Mouse (Mus musculus) liver, embryonic 14.5 days (tissue): ENCODE results near the gene Ankrd66. TPM values are rescaled to one million over a fixed set of nuclear protein-coding genes. Genes with fewer than 3 reads are reported as not detected.

ENCODE experiments used
- ATAC-seq: fragments of 200-750 bp; cut with Nextera tagmentation; 2 replicates; pipeline ENCODE4 v1.8.0; 2017; ENCODE audit warnings: moderate number of reproducible peaks, mild to moderate bottlenecking, moderate library complexity; ENCODE audit not compliant: insufficient read depth
- DNase-seq, 3 experiments: peaks; one replicate each; pipeline ENCODE4 v3.0.0-alpha.2; 2012 to 2013; ENCODE audit warnings: low read depth in 3 of 3, low spot score in 3 of 3
- H3K27ac ChIP-seq: fragments of 300-500 bp; sonication (generic); 2 replicates; pipeline ENCODE4 v1.5.1; 2014; ENCODE audit warnings: moderate library complexity, mild to moderate bottlenecking, control low read depth, inconsistent platforms
- H3K27me3 ChIP-seq: fragments of 300-500 bp; sonication (generic); 2 replicates; pipeline ENCODE4 v1.6.1; 2014; ENCODE audit warnings: mild to moderate bottlenecking, low read length, moderate library complexity; ENCODE audit not compliant: control insufficient read depth, insufficient read depth
- H3K36me3 ChIP-seq: fragments of 300-500 bp; sonication (generic); replicated peaks from 2 replicates; pipeline ENCODE4 v1.6.1; 2014; ENCODE audit warnings: low read depth; ENCODE audit not compliant: control insufficient read depth, insufficient read depth
- H3K4me1 ChIP-seq, 2 experiments: fragments of 200-500 bp in 1 of 2; fragments of 300-500 bp in 1 of 2; sonication (generic) in 1 of 2; replicated peaks; 2 replicates each; pipeline ENCODE4 v1.6.1; 2012 to 2014; ENCODE audit warnings: antibody characterized with exemption in 1 of 2, inconsistent platforms in 1 of 2, low read length in 1 of 2; ENCODE audit not compliant: control insufficient read depth in 2 of 2, insufficient read depth in 2 of 2
- H3K4me2 ChIP-seq: fragments of 300-500 bp; sonication (generic); 2 replicates; pipeline ENCODE4 v1.6.1; 2014; ENCODE audit warnings: low read depth, mild to moderate bottlenecking, control low read depth, moderate library complexity
- H3K4me3 ChIP-seq, 2 experiments: fragments of 200-500 bp in 1 of 2; fragments of 300-500 bp in 1 of 2; sonication (generic) in 1 of 2; 2 replicates each; pipeline ENCODE4 v1.5.1; 2012 to 2014; ENCODE audit warnings: low read depth in 2 of 2, low read length in 2 of 2, mild to moderate bottlenecking in 2 of 2, control low read depth in 1 of 2, inconsistent platforms in 1 of 2, moderate library complexity in 1 of 2; ENCODE audit not compliant: insufficient read depth in 1 of 2
- H3K9ac ChIP-seq: fragments of 300-500 bp; sonication (generic); replicated peaks from 2 replicates; pipeline ENCODE4 v1.6.1; 2014; ENCODE audit warnings: mild to moderate bottlenecking, control low read depth, moderate library complexity
- H3K9me3 ChIP-seq: fragments of 300-500 bp; sonication (generic); 2 replicates; pipeline ENCODE4 v1.6.1; 2016; ENCODE audit warnings: low read length, mixed read lengths; ENCODE audit not compliant: control insufficient read depth
- CTCF ChIP-seq: IDR thresholded peaks from 2 replicates; pipeline ENCODE4 v1.5.1; 2016; ENCODE audit warnings: antibody characterized with exemption, low read depth, control low read depth
- EP300 ChIP-seq: IDR thresholded peaks from 2 replicates; pipeline ENCODE4 v1.6.1; 2016; ENCODE audit warnings: antibody characterized with exemption, low read depth
- WGBS: fragments of 180-500 bp; shearing (Covaris S2); extraction: QIAGEN DNeasy Blood & Tissue Kit; methylation state at CpG from one replicate; pipeline ENCODE4 v1.1.7; 2014; ENCODE audit not compliant: insufficient replicate concordance; 5-methylcytosine and 5-hydroxymethylcytosine counted together
- polyA plus RNA-seq, 2 experiments: library from polyadenylated mRNA; depleted of rRNA in 1 of 2; stranded (reverse) in 1 of 2; unstranded in 1 of 2; fragments of >200 nt; fragmentation: Nextera tagmentation in 1 of 2; extraction: Ambion mirVana in 1 of 2; gene quantifications; 2 replicates each; pipeline versions ENCODE4 v1.2.1 to v1.2.3; 2012 to 2014

Gene Ankrd66
- 0.05 and 0.07 TPM in 2 replicates for polyA plus RNA-seq (2012; rRNA removed)
- 0.10 TPM in 1 of 2 replicates, not detected in the other for polyA plus RNA-seq (2014; fragmentation: Nextera tagmentation; extraction: Ambion mirVana)

DNA sequence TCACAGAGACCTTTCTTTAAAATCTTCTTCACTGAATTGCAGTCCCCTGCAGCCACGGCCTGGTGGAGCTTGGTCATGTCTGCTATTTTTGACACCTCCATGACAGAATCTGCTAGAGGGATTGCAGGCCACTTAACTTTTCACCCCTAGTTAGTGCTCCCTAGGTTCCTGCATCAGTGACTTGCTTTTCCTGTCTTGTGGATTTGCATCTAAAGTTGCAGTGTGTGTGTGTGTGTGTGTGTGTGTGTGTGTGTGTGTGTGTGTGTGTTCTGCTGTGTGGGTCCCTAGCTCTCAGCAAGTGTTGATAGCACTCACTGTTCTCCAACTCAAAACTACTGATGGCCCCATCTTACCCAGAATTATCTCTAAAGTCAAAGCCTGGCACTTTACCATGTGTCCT lies at the start of gene Ankrd66:
Ankrd66 (minus strand) TSS at position 101 of the 400 bp plus-strand sequence.
- Histone ChIP-seq H3K27ac (no peak within 1 kb of the TSS), H3K9me3 (no peaks in the 10 kb centered on the region), H3K36me3 (no peaks in the 10 kb centered on the region), H3K9ac (no peak within 1 kb of the TSS), H3K27me3 (no peaks in the 10 kb centered on the region), H3K4me2 (no peak within 1 kb of the TSS), H3K4me3 (no peak within 1 kb of the TSS), H3K4me1 (no peaks in the 10 kb centered on the region)
- ATAC-seq = no peak
- WGBS = 21% methylated on average over 1 of the region's 1 CpGs
- TF ChIP-seq CTCF = no peak
- no peak for TF ChIP-seq EP300
- no peak for DNase-seq

DNA sequence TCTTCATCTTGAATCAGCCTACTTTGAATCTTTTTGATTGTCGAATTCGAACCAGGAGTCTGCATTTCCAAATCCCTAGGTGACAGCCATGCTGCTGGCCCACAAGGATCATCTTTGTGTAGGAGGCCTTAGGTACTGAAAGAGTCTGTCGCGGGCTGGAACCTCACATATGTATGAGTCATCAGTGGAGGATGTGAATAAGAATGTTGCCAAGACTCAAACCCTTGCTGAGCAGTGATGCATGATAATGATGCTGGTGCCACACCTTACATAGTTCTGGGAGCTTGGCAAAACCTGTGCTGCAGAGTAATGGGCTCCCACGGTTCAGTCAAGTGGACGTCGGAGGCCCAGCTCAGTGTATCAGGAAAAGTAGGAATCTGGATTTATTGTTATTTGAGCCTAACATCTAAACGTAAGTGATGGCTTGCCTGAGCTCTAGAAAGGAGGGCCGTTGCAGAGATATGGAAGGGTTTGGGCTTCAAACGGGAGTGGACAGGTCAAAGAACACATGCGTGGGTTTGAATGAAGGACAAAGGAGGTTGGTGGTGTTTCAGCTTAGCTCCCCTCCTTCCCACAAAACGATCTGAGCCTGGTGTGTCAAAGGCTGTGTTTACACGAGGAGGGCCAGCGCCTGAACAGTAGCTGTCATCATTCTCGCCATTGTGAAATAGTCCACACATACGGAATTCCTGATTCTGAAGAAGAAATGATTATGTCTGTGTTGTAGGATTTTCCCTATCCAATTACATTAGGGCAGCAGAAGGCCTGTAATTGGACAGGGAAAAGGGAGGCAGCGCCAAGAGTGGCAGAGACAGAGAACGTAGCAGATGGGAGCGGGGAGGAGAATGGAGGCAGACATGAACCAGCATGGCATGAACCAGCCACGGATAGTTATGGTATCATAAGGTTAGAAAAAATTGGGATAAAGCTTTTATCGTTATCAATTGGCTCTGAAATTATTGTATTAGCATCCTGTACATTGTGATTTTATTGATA lies 49.2 kb upstream of the Ankrd66 start:
- no peak overlapping the region for H3K4me3 ChIP-seq
- H3K4me1 ChIP-seq = peaks cover 2 to 16% of the 10 kb centered on the region in 2 experiments; a peak in 2 of 4 replicates
- no peak overlapping the region for H3K9ac ChIP-seq
- DNase-seq (no peak), ATAC-seq (0 out of 2 replicates have a peak, but pooled peaks have one; percentile 28)
- no peak for TF ChIP-seq EP300
- TF ChIP-seq CTCF = no peak
- no peaks in the 10 kb centered on the region for H3K36me3 ChIP-seq
- WGBS = 66% methylated on average over 21 of the region's 21 CpGs
- no peaks in the 10 kb centered on the region for H3K27me3 ChIP-seq
- no peak overlapping the region for H3K27ac ChIP-seq
- no peaks in the 10 kb centered on the region for H3K9me3 ChIP-seq
- no peak overlapping the region for H3K4me2 ChIP-seq

DNA sequence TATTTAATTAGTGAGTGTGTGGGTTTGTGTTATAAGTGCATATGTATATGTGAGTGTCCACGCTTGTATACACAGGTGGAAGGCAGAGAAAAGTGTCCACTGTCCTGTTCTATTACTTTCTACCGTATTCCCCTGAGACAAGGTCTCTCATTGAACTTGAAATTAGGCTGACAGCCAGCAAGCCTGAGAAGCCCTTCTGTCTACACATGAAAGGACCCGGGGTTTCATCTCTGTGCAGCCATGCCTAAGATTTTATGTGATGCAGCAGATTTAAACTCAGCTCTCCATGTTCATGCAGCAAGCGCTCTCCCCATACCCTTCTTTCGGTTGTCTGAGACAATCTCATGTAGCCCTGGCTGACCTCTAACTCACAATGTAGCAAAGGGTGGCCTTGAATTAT lies 47.1 kb upstream of the Ankrd66 start:
- Histone ChIP-seq H3K9me3 (no peaks in the 10 kb centered on the region), H3K36me3 (no peaks in the 10 kb centered on the region), H3K9ac (no peak overlapping the region), H3K27me3 (no peaks in the 10 kb centered on the region), H3K4me2 (no peak overlapping the region), H3K4me1 (peaks cover 2 to 16% of the 10 kb centered on the region in 2 experiments; a peak in 2 of 4 replicates), H3K27ac (no peak overlapping the region), H3K4me3 (no peak overlapping the region)
- ATAC-seq = no peak
- no peak for DNase-seq
- 69% methylated on average over 5 of the region's 5 CpGs for WGBS
- TF ChIP-seq EP300 (no peak), CTCF (no peak)

DNA sequence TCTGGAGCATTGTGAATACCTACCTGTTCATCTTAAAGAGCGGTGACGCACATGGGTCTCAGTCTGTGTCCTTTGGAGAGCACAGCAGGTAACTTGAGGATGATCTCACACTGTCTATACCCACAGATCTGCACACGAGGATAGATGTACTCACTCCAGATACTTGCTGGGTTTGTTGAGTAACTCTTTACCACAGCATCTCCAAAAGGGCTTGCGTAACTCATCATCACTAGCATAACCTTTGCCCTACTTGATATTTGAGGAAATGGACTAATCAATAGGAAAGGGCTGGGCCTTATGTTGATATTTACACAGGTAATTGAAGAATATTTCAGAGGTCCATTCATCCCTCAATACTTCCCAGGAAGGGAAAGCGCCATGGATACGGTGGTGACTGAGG lies 46.3 kb upstream of the Ankrd66 start:
- H3K4me2 ChIP-seq = no peak overlapping the region
- TF ChIP-seq EP300 = no peak
- TF ChIP-seq CTCF = no peak
- no peaks in the 10 kb centered on the region for H3K36me3 ChIP-seq
- H3K27ac ChIP-seq = no peak overlapping the region
- H3K4me1 ChIP-seq = peaks cover 2 to 16% of the 10 kb centered on the region in 2 experiments; a peak in 2 of 4 replicates
- no peaks in the 10 kb centered on the region for H3K27me3 ChIP-seq
- no peaks in the 10 kb centered on the region for H3K9me3 ChIP-seq
- peak; percentile 52; the same call in 1 of the 2 replicates for ATAC-seq
- 66% methylated on average over 6 of the region's 6 CpGs for WGBS
- DNase-seq = no peak
- no peak overlapping the region for H3K4me3 ChIP-seq
- no peak overlapping the region for H3K9ac ChIP-seq

DNA sequence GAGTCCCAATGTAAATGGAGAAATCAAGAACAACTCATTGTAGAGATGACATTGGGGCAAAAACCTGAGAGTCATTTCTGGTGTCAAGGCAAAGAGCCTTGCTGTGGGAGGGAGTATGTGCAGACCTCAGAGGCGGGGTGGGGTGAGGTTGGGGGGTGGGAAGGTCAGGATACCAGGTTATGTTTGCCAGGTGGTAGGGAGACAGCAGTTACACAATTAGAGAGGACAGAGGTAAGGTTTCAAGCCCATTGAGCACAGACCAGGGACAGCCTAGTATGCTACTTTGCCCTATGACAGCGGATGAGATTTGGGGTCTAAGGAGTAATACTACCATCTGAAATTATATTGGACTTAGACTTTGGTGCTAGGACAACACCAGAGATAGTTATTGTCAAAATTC lies 43.8 kb upstream of the Ankrd66 start:
- 46% methylated on average over 2 of the region's 2 CpGs for WGBS
- no peaks in the 10 kb centered on the region for H3K36me3 ChIP-seq
- TF ChIP-seq EP300 = no peak
- no peak for TF ChIP-seq CTCF
- no peak overlapping the region for H3K9ac ChIP-seq
- H3K9me3 ChIP-seq = no peaks in the 10 kb centered on the region
- H3K4me2 ChIP-seq = no peak overlapping the region
- H3K4me3 ChIP-seq = no peak overlapping the region
- peaks cover 2 to 14% of the 10 kb centered on the region in 2 experiments; a peak in 2 of 4 replicates for H3K4me1 ChIP-seq
- ATAC-seq = peak; percentile 57; the same call in 1 of the 2 replicates
- no peaks in the 10 kb centered on the region for H3K27me3 ChIP-seq
- no peak overlapping the region for H3K27ac ChIP-seq
- no peak for DNase-seq
